Mouse (Mus musculus) adrenal gland, adult 2 months (tissue): ENCODE results near the gene Galc. TPM values are rescaled to one million over a fixed set of nuclear protein-coding genes. Genes with fewer than 3 reads are reported as not detected.
"Not testable (repeated sequence)": the region's sequence is repeated elsewhere in the genome, so short reads cannot be mapped to it uniquely, and the experiment has no call there.

Source experiments
- DNase-seq: peaks from one replicate; pipeline ENCODE4 v3.0.0; 2021
- polyA plus RNA-seq: library from polyadenylated mRNA; depleted of rRNA; stranded (reverse); fragments of >200 nt; gene quantifications from 2 replicates; pipeline ENCODE4 v1.2.3, GENCODE M21; 2012
- total RNA-seq, 2 experiments: library from RNA; stranded (reverse); gene quantifications; 2 replicates each; pipeline ENCODE4 v1.2.3; 2021

Gene Galc
- total and polyA plus RNA-seq, 3 experiments = 7.3 to 17.6 (median 13.8) TPM

GRCm38 (mm10) chr12:98255373-98255995 lies 3.8 kb downstream of the Galc start:
- no peak for DNase-seq

GRCm38 (mm10) chr12:98252417-98252816 lies 6.8 kb downstream of the Galc start:
- DNase-seq = no peak

DNA sequence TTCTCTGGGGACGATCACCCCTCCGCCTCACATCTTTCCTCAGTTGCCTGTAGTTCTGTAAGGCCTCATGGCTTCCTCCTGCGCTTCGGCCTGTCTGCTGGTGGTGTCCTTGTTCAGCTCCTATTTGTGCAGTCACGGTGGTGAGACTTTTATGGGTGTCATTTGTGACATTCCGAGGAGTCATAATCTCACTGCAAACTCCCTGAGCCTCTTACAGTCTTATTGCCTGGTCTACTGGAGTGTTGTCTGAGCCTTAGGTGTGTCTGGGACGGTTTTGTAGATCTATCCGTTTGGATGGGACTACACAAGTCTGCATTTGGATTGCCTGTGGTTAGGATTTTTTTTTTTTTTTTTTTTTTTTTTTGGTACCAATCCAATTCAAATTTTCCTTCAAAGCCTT lies 8.9 kb downstream of the Galc start:
- DNase-seq = no peak

DNA sequence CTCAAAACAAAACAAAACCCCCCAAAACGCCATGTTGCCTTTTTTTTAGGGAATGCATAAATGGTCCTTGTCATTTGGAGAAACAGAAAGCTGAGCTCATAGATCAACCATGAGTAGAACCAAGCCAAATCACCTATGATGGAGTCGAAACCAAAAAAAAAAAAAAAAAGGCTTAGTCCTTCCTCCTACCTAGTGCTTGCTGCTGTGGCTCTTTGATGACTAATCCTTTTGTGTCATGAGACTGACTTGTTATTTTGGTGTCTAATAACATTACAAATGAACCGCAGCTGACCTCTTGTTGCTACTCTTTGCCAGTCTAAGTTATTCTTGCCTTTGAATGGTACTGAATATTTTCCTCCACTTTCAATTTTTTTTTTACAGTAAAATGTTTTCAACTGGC lies 9.6 kb downstream of the Galc start:
- no peak for DNase-seq

- no peak for DNase-seq
These were observed 12.4 kb downstream of the Galc start for GRCm38 (mm10) chr12:98246835-98247234.

DNA sequence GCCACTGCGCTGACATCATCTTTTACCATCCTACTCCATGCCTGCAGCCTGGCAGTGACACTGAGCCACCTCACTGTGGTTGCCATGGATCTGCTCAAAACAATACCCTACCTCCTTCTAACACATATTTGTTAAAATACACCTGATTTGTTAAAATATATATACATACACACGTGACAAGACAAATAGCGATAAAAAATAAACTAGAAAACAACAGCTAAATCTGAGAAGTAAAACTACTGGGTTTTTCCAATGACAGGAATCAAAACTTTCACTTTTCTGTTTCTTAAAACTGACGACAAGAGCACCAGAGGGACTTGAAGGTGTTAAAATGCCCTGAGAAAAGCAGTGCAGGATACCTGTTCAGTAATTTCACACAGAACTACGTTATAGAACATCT lies 14.4 kb downstream of the Galc start:
- no peak for DNase-seq

DNA sequence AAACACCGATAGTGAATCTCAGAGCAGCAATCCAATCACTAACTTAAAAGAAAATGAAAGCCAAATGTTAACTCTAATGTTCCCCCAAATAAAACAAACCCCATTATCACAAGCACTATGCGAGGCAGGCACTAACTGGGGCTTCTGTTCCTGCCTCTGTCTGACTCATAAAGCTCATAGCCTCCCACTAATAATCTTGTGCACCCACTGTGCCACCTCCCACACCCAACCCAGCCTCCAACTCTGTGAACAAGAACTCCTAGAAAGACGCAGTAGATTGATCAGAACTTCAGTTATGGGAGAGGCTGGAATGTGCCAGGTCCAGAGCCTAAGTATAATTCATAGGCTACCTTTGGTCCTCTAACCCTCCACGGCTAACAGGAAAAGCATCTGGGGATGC lies 15.1 kb downstream of the Galc start:
- DNase-seq = no peak

GRCm38 (mm10) chr12:98238478-98238877 lies 20.8 kb downstream of the Galc start:
- DNase-seq = not testable (repeated sequence)

- DNase-seq = no peak
These were observed 32.2 kb downstream of the Galc start for GRCm38 (mm10) chr12:98227037-98227436.

- DNase-seq = no peak
These were observed 36.0 kb downstream of the Galc start for GRCm38 (mm10) chr12:98223286-98223685.

GRCm38 (mm10) chr12:98216432-98216831 lies 42.8 kb downstream of the Galc start:
- DNase-seq = no peak

GRCm38 (mm10) chr12:98215512-98215911 lies 43.7 kb downstream of the Galc start:
- no peak for DNase-seq

DNA sequence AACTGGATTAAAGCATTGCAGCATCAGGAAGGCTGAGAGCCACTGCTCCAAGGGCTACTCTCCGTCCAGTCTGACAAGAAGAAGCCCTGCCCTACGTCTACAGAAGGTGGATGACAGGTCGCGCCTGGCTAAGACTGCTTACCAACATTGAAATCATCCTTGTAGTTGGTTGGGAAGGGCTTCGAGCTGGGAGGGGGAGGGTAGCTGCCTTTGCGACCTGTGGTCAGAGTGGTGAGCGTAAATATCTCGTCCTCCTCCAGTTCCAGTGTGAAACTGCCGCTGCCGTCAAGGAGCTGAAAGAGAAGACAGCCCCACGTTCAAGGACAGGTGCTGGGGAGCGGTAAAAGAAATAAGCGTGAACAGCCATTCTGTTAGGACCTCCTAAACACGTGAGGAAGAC lies 45.1 kb downstream of the Galc start:
- DNase-seq = no peak

- no peak for DNase-seq
These were observed 45.5 kb downstream of the Galc start for GRCm38 (mm10) chr12:98213791-98214190.

- no peak for DNase-seq
These were observed 45.9 kb downstream of the Galc start for GRCm38 (mm10) chr12:98213332-98213731.

DNA sequence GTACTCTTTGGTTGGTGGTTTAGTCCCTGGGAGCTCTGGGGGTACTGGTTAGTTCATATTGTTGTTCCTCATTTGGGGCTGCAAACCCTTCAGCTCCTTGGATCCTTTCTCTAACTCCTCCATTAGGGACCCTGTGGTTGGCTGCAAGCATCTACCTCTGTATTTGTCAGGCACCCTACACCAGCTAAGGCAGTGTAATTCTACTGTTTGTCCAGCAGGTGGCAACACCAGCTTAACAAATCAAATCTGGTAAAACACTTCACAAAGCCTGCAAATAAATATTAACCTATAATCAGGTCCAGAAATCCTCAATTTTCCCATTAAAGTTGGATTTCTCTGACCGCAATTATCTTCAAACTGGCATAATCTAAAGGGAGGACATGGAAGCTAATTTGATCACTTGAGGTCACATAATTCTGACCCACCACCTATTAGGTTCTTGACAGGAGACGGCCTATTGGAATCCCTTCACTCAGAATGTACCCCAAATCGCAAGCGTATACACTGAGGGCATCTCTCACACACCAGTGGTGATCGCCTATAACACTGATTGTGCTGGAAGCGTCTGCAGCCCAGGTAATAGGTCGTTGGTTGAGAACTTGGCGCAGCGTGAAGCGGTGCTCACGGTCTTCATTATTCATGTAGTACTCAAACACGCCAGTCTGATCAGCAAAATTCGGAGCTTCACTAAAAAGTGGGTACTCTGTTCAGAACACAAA lies 46.6 kb downstream of the Galc start:
- no peak for DNase-seq

DNA sequence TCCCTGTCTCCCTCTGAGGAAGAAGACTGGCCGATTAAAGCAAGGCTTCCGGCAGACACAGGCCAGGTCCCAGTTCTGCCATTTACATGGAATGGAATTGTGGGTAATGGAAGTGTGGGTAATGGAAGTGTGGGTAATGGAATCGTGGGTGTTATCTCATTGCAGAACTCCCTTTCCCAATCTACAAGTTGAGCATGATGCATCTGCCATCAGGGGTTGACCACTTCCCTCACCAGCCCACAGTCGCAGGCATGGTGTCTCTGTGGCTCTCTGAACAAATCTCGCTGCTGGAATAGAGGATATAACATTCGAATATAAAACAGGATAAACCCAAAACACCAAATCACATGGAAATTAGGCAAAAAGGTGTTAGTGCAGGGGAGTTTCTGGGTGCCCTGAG lies 48.8 kb downstream of the Galc start:
- DNase-seq = no peak

DNA sequence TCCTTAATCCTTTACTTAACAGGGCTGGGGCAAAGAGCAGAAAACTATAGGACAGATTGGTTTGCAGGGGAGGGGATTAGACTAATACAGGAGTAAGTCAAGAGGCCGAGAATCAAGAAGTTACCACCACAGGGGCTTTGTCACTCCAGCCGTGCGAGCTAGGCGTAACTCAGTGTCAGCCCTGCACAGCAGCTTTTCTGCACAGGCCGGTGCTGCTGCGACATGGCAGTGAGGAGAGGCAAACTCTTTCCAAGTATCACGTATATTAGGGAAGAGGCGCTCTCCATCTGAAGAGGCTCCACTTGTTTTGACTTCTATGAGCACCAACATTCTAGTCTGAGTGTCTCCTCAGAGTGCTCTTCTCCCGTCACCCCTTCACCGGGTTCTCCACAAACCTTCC lies 51.2 kb downstream of the Galc start:
- DNase-seq = no peak

DNA sequence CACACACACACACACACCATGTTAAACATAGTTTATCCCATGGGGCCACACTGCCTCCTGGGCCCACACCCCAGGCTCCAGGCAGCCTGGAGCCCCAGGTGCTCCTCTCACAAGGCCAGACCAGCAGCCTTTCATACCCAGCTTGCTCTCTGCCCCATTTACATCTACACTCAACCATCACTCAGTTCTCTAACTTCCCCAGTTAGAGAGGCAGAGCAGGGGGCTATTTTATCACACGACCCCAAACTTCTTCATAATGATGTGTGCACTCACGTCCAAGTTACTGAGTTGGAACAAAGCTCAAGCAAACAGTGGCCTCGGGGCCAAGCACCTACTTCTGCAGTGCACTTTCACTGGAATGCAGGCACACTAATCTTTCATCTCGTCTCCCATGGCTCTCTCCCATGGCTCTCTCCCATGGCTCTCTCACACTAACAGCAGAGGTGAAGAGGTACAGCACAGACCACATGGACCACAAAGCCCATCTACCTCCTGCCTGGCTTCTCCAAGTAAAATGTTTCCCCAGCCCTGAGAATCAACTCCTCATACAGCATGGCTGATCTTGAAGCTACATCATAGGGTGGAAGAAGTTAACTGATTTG lies 53.7 kb downstream of the Galc start:
- DNase-seq = no peak

- DNase-seq = no peak
These were observed 61.9 kb downstream of the Galc start for GRCm38 (mm10) chr12:98197401-98197800.

- DNase-seq = no peak
These were observed 69.1 kb downstream of the Galc start for GRCm38 (mm10) chr12:98190201-98190600.

DNA sequence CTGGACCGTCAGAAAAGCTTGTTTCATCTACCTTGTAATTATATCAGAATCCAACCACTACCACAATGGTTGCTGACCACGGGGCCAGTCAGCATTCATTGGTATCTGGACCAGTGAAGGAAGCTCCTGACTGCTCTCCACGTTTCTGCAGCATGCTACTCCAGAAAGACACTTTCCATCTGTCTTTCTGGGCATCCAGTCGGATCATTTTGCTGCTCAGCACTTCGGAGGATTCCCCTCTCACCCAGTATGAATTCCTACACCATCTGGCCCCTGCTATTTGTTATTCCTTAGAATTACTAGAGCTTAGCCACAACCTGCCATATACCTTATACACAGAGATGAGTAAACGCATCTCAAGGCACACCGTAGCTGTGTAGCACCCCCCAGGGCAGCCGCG lies 70.2 kb downstream of the Galc start:
- no peak for DNase-seq

DNA sequence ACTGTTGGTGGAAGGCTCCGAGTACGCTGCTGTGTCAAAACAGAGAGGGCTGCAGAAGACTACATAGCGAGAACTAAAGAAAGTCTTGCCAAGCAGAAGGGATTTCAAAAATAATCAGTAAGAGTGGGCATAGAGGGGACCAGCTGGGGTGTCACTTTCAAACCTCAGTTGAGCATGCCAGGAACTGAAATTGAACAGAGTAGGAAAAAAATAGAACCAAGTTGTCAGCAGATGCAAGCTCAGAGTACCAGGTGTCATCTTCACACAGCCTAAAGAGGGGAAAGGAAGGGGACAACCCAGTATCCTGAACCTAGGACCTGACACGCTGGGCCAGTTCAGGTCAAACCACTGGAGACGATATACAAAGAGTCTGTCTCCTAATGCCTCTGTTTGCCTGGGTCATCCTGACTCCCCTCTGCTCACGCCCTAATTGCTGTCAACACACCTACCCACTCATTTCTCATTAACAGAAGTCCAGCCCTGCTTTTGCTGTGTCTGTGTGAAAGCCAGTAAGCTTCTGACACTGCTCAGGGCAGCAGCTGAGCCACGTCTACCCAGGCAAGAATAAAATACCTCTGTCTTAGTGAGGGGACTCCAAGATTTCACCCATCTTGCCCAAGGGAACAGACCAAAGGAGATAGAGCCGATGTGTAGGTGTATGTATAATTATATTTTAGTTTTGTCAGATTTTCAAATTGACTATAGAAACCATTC lies 71.9 kb downstream of the Galc start:
- DNase-seq = no peak
